Mouse (Mus musculus) liver, embryonic 11.5 days (tissue): ENCODE results near the gene Fbxl2. TPM values are rescaled to one million over a fixed set of nuclear protein-coding genes. Genes with fewer than 3 reads are reported as not detected.

Experiments used
- ATAC-seq: fragments of 200-750 bp; cut with Nextera tagmentation; replicated peaks from 2 replicates; pipeline ENCODE4 v1.8.0; 2017; ENCODE audit warnings: moderate number of reproducible peaks, mild to moderate bottlenecking, moderate TSS enrichment, moderate library complexity; ENCODE audit not compliant: low FRiP score
- DNase-seq: peaks from one replicate; pipeline ENCODE4 v3.0.0-alpha.2; 2017; ENCODE audit warnings: low spot score
- H3K27ac ChIP-seq: fragments of 300-500 bp; sonication (generic); 2 replicates; pipeline ENCODE4 v1.5.1; 2014; ENCODE audit warnings: mild to moderate bottlenecking, low read depth, low read length, control low read depth
- H3K27me3 ChIP-seq: fragments of 300-500 bp; sonication (generic); replicated peaks from 2 replicates; pipeline ENCODE4 v1.6.1; 2014; ENCODE audit warnings: low read length, mixed read lengths; ENCODE audit not compliant: control insufficient read depth, insufficient read depth
- H3K36me3 ChIP-seq: fragments of 300-500 bp; sonication (generic); 2 replicates; pipeline ENCODE4 v1.6.1; 2014; ENCODE audit warnings: mild to moderate bottlenecking, low read length, moderate library complexity, mixed read lengths; ENCODE audit not compliant: control insufficient read depth, insufficient read depth
- H3K4me1 ChIP-seq: fragments of 300-500 bp; sonication (generic); replicated peaks from 2 replicates; pipeline ENCODE4 v1.6.1; 2014; ENCODE audit warnings: low read length, mixed read lengths; ENCODE audit not compliant: control insufficient read depth, insufficient read depth
- H3K4me2 ChIP-seq: fragments of 300-500 bp; sonication (generic); 2 replicates; pipeline ENCODE4 v1.6.1; 2014; ENCODE audit warnings: mild to moderate bottlenecking, control low read depth, moderate library complexity
- H3K4me3 ChIP-seq: fragments of 300-500 bp; sonication (generic); 2 replicates; pipeline ENCODE4 v1.5.1; 2014; ENCODE audit warnings: low read depth, low read length, control low read depth
- H3K9ac ChIP-seq: fragments of 300-500 bp; sonication (generic); 2 replicates; pipeline ENCODE4 v1.6.1; 2014; ENCODE audit warnings: low read depth, low read length, control low read depth
- H3K9me3 ChIP-seq: fragments of 300-500 bp; sonication (generic); 2 replicates; pipeline ENCODE4 v1.6.1; 2016; ENCODE audit warnings: low read length, inconsistent platforms, mixed read lengths; ENCODE audit not compliant: control insufficient read depth
- WGBS: fragments of 180-500 bp; shearing (Covaris S2); extraction: QIAGEN DNeasy Blood & Tissue Kit; methylation state at CpG from one replicate; pipeline ENCODE4 v1.1.7; 2014; 5-methylcytosine and 5-hydroxymethylcytosine counted together
- polyA plus RNA-seq: library from polyadenylated mRNA; unstranded; fragments of >200 nt; fragmentation: Nextera tagmentation; extraction: Ambion mirVana; gene quantifications from 2 replicates; pipeline ENCODE4 v1.2.1, GENCODE M21; 2014

Gene Fbxl2
- polyA plus RNA-seq, 1 experiment from 2014 or later, result 1.8 TPM

- Histone ChIP-seq H3K27me3 (peaks cover 39% of the 10 kb centered on the region), H3K9me3 (no peaks in the 10 kb centered on the region), H3K4me2 (peak within 1 kb of the TSS; percentile 60), H3K27ac (no peak within 1 kb of the TSS), H3K36me3 (no peaks in the 10 kb centered on the region), H3K9ac (no peak within 1 kb of the TSS), H3K4me1 (no peaks in the 10 kb centered on the region), H3K4me3 (peak within 1 kb of the TSS; percentile 42)
- WGBS, result 3% methylated on average over 48 of the region's 60 CpGs
- no peak; the same call in 1 of the 2 replicates for ATAC-seq
- no peak for DNase-seq
Measured at GRCm38 (mm10) chr9:114057090-114057796, 11.3 kb upstream of the Fbxl2 start, which contains the start of gene Susd5. Susd5 (plus strand) TSS chr9:114057140.

GRCm38 (mm10) chr9:114052866-114053265, 6.9 kb upstream of the Fbxl2 start:
- H3K4me3 ChIP-seq, result no peak overlapping the region
- no peak for DNase-seq
- no peak for ATAC-seq
- no peaks in the 10 kb centered on the region for H3K36me3 ChIP-seq
- H3K27me3 ChIP-seq, result peaks cover 26% of the 10 kb centered on the region
- H3K9me3 ChIP-seq, result no peaks in the 10 kb centered on the region; the same call in 1 of the 2 replicates
- no peak overlapping the region for H3K9ac ChIP-seq
- 59% methylated on average over 6 of the region's 6 CpGs for WGBS
- H3K4me2 ChIP-seq, result no peak overlapping the region
- no peak overlapping the region for H3K27ac ChIP-seq
- H3K4me1 ChIP-seq, result no peaks in the 10 kb centered on the region

- Histone ChIP-seq H3K9ac (no peak overlapping the region), H3K9me3 (no peaks in the 10 kb centered on the region; the same call in 1 of the 2 replicates), H3K4me3 (no peak overlapping the region), H3K27ac (no peak overlapping the region), H3K27me3 (peaks cover 18% of the 10 kb centered on the region), H3K4me2 (no peak overlapping the region), H3K36me3 (no peaks in the 10 kb centered on the region), H3K4me1 (no peaks in the 10 kb centered on the region)
- DNase-seq (no peak), ATAC-seq (0 out of 2 replicates have a peak, but pooled peaks have one; percentile 30)
- 78% methylated on average over 4 of the region's 4 CpGs for WGBS
Measured at GRCm38 (mm10) chr9:114052031-114052430, 6.0 kb upstream of the Fbxl2 start.

GRCm38 (mm10) chr9:114050778-114051177, 4.8 kb upstream of the Fbxl2 start:
- no peaks in the 10 kb centered on the region; the same call in 1 of the 2 replicates for H3K9me3 ChIP-seq
- DNase-seq (no peak), ATAC-seq (no peak)
- H3K4me3 ChIP-seq, result no peak overlapping the region
- no peaks in the 10 kb centered on the region for H3K4me1 ChIP-seq
- 84% methylated on average over 16 of the region's 16 CpGs for WGBS
- H3K9ac ChIP-seq, result no peak overlapping the region
- no peak overlapping the region for H3K27ac ChIP-seq
- H3K4me2 ChIP-seq, result no peak overlapping the region
- no peaks in the 10 kb centered on the region for H3K36me3 ChIP-seq
- peaks cover 5% of the 10 kb centered on the region for H3K27me3 ChIP-seq

- H3K36me3 ChIP-seq, result no peaks in the 10 kb centered on the region
- no peaks in the 10 kb centered on the region for H3K27me3 ChIP-seq
- 77% methylated on average over 7 of the region's 7 CpGs for WGBS
- no peaks in the 10 kb centered on the region for H3K4me1 ChIP-seq
- no peaks in the 10 kb centered on the region; the same call in 1 of the 2 replicates for H3K9me3 ChIP-seq
- no peak for DNase-seq
- H3K4me3 ChIP-seq, result no peak overlapping the region
- no peak overlapping the region for H3K9ac ChIP-seq
- H3K4me2 ChIP-seq, result no peak overlapping the region
- ATAC-seq, result no peak
- H3K27ac ChIP-seq, result no peak overlapping the region
Measured at GRCm38 (mm10) chr9:114050106-114050505, 4.1 kb upstream of the Fbxl2 start.

- Histone ChIP-seq H3K27ac (no peak overlapping the region), H3K27me3 (no peaks in the 10 kb centered on the region), H3K9me3 (no peaks in the 10 kb centered on the region; the same call in 1 of the 2 replicates), H3K36me3 (no peaks in the 10 kb centered on the region), H3K9ac (no peak overlapping the region), H3K4me3 (no peak overlapping the region), H3K4me2 (no peak overlapping the region), H3K4me1 (no peaks in the 10 kb centered on the region)
- no peak for ATAC-seq
- DNase-seq, result no peak
- WGBS, result 79% methylated on average over 7 of the region's 7 CpGs
Measured at GRCm38 (mm10) chr9:114046676-114047075, 685 bp upstream of the Fbxl2 start.

GRCm38 (mm10) chr9:114044446-114044845, 1.5 kb downstream of the Fbxl2 start:
- DNase-seq (no peak), ATAC-seq (no peak)
- no peaks in the 10 kb centered on the region for H3K27me3 ChIP-seq
- no peaks in the 10 kb centered on the region for H3K36me3 ChIP-seq
- H3K4me3 ChIP-seq, result no peak overlapping the region
- no peaks in the 10 kb centered on the region; the same call in 1 of the 2 replicates for H3K9me3 ChIP-seq
- H3K27ac ChIP-seq, result no peak overlapping the region
- H3K4me2 ChIP-seq, result no peak overlapping the region
- H3K4me1 ChIP-seq, result no peaks in the 10 kb centered on the region
- 51% methylated on average over 3 of the region's 3 CpGs for WGBS
- no peak overlapping the region for H3K9ac ChIP-seq

- H3K36me3 ChIP-seq, result no peaks in the 10 kb centered on the region
- ATAC-seq, result no peak
- H3K4me1 ChIP-seq, result no peaks in the 10 kb centered on the region
- H3K9ac ChIP-seq, result no peak overlapping the region
- WGBS, result 63% methylated on average over 6 of the region's 6 CpGs
- H3K27me3 ChIP-seq, result no peaks in the 10 kb centered on the region
- DNase-seq, result no peak
- no peak overlapping the region for H3K27ac ChIP-seq
- no peaks in the 10 kb centered on the region for H3K9me3 ChIP-seq
- H3K4me2 ChIP-seq, result no peak overlapping the region
- H3K4me3 ChIP-seq, result no peak overlapping the region
Measured at GRCm38 (mm10) chr9:114042490-114042889, 3.5 kb downstream of the Fbxl2 start.

- Histone ChIP-seq H3K9me3 (no peaks in the 10 kb centered on the region), H3K4me3 (no peak overlapping the region), H3K36me3 (no peaks in the 10 kb centered on the region), H3K9ac (no peak overlapping the region), H3K4me2 (no peak overlapping the region), H3K27me3 (no peaks in the 10 kb centered on the region), H3K4me1 (no peaks in the 10 kb centered on the region), H3K27ac (no peak overlapping the region)
- no peak for ATAC-seq
- no peak for DNase-seq
- WGBS, result 80% methylated on average over 4 of the region's 4 CpGs
Measured at GRCm38 (mm10) chr9:114040945-114041344, 5.0 kb downstream of the Fbxl2 start.
